Mouse (Mus musculus) limb, embryonic 14.5 days (tissue): ENCODE data around the gene Ppie. TPM values are rescaled to one million over a fixed set of nuclear protein-coding genes. Genes with fewer than 3 reads are reported as not detected.
"Not testable (repeated sequence)": the region's sequence is repeated elsewhere in the genome, so short reads cannot be mapped to it uniquely, and the experiment has no call there.

Source experiments
- ATAC-seq: fragments of 200-750 bp; cut with Nextera tagmentation; 2 replicates; pipeline ENCODE4 v1.8.0; 2017; ENCODE audit warnings: low read depth, moderate number of reproducible peaks, moderate TSS enrichment; ENCODE audit not compliant: low FRiP score
- DNase-seq: peaks from one replicate; pipeline ENCODE4 v3.0.0-alpha.2; 2015; ENCODE audit warnings: low spot score
- H3K27ac ChIP-seq: fragments of 300-500 bp; sonication (generic); replicated peaks from 2 replicates; pipeline ENCODE4 v1.5.1; 2014; ENCODE audit warnings: low read depth, mild to moderate bottlenecking, low read length, moderate library complexity, mixed read lengths
- H3K27me3 ChIP-seq: fragments of 300-500 bp; sonication (generic); 2 replicates; pipeline ENCODE4 v1.6.1; 2014; ENCODE audit warnings: low read length, mixed read lengths; ENCODE audit not compliant: control insufficient read depth, insufficient read depth
- H3K36me3 ChIP-seq: fragments of 300-500 bp; sonication (generic); 2 replicates; pipeline ENCODE4 v1.6.1; 2014; ENCODE audit warnings: mild to moderate bottlenecking, low read length, moderate library complexity, mixed read lengths; ENCODE audit not compliant: control insufficient read depth, insufficient read depth
- H3K4me1 ChIP-seq: fragments of 300-500 bp; sonication (generic); 2 replicates; pipeline ENCODE4 v1.6.1; 2014; ENCODE audit warnings: antibody characterized with exemption, low read length, mixed read lengths; ENCODE audit not compliant: control insufficient read depth, insufficient read depth
- H3K4me2 ChIP-seq: fragments of 300-500 bp; sonication (generic); replicated peaks from 2 replicates; pipeline ENCODE4 v1.6.1; 2014; ENCODE audit warnings: low read depth, mild to moderate bottlenecking, low read length, moderate library complexity; ENCODE audit not compliant: severe bottlenecking
- H3K4me3 ChIP-seq: fragments of 300-500 bp; sonication (generic); replicated peaks from 2 replicates; pipeline ENCODE4 v1.5.1; 2014; ENCODE audit warnings: low read length
- H3K9ac ChIP-seq: fragments of 300-500 bp; sonication (generic); 2 replicates; pipeline ENCODE4 v1.6.1; 2014; ENCODE audit warnings: mild to moderate bottlenecking, low read depth, low read length, moderate library complexity; ENCODE audit not compliant: severe bottlenecking
- H3K9me3 ChIP-seq: fragments of 300-500 bp; sonication (generic); 2 replicates; pipeline ENCODE4 v1.6.1; 2016; ENCODE audit warnings: low read length; ENCODE audit not compliant: control insufficient read depth
- POLR2A ChIP-seq: fragments of 200-500 bp; IDR thresholded peaks from 2 replicates; pipeline ENCODE4 v1.8.0; 2012; ENCODE audit warnings: inconsistent platforms, mild to moderate bottlenecking, moderate library complexity, borderline replicate concordance; ENCODE audit not compliant: insufficient read depth, insufficient read length; ENCODE audit errors: extremely low read depth
- WGBS: fragments of 180-500 bp; shearing (Covaris S2); extraction: QIAGEN DNeasy Blood & Tissue Kit; methylation state at CpG from one replicate; pipeline ENCODE4 v1.1.7; 2014; 5-methylcytosine and 5-hydroxymethylcytosine counted together
- polyA plus RNA-seq, 2 experiments: library from polyadenylated mRNA; depleted of rRNA in 1 of 2; stranded (reverse) in 1 of 2; unstranded in 1 of 2; fragments of >200 nt; fragmentation: Nextera tagmentation in 1 of 2; extraction: Ambion mirVana in 1 of 2; gene quantifications; 2 replicates each; pipeline versions ENCODE4 v1.2.1 to v1.2.3; 2012 to 2014

Gene Ppie
- polyA plus RNA-seq, 2 experiments: 57.6 to 96.4 TPM

DNA sequence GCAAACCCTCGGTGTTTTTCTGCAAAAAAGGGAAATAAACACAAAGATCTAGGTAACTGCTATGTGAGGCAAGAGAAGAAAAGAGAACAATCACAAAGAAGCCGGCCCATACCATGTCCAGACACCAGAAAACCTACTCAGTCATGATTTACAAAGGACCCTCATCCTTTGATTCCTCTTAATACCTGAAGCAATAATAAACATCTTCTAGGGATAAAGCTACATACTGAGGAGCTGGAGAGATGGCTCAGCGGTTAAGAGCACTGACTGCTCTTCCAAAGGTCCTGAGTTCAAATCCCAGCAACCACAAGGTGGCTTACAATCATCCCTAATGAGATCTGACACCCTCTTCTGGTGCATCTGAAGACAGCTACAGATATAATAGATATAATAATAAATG lies 2.2 kb downstream of the Ppie start:
- no peak overlapping the region for H3K27ac ChIP-seq
- no peak overlapping the region for H3K9ac ChIP-seq
- TF ChIP-seq POLR2A: no peak
- H3K36me3 ChIP-seq: peaks cover 35% of the 10 kb centered on the region
- H3K4me2 ChIP-seq: no peak overlapping the region
- H3K9me3 ChIP-seq: no peaks in the 10 kb centered on the region
- WGBS: 91% methylated on average over 3 of the region's 3 CpGs
- ATAC-seq (no peak), DNase-seq (no peak)
- peaks cover 11% of the 10 kb centered on the region for H3K4me1 ChIP-seq
- H3K4me3 ChIP-seq: no peak overlapping the region
- no peaks in the 10 kb centered on the region for H3K27me3 ChIP-seq

DNA sequence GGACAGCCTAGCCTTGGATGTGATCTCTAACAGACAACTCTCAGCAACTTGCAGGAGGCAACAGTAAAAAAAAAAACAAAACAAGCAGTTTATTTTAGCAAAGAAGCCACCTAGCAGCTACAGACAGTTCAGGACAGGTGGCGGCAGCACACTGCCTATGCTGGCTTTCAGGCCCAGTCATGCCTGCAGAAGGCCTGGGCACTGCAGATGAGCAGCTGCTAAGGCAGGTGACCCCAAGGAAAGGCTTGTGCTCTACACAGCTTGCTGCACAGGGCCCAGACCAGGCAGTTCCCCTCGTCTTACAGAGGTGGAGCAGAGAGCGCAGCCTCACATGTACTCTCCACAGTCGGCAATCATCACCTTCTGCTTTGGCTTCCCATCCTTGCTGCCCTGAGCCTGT lies 12.7 kb downstream of the Ppie start:
- H3K9me3 ChIP-seq: no peaks in the 10 kb centered on the region
- H3K36me3 ChIP-seq: peaks cover 65% of the 10 kb centered on the region
- 87% methylated on average over 4 of the region's 4 CpGs for WGBS
- H3K27me3 ChIP-seq: no peaks in the 10 kb centered on the region
- ATAC-seq (no peak), DNase-seq (no peak)
- H3K9ac ChIP-seq: no peak overlapping the region
- H3K4me2 ChIP-seq: no peak overlapping the region
- TF ChIP-seq POLR2A: no peak
- no peak overlapping the region for H3K27ac ChIP-seq
- no peak overlapping the region for H3K4me3 ChIP-seq
- H3K4me1 ChIP-seq: no peaks in the 10 kb centered on the region

DNA sequence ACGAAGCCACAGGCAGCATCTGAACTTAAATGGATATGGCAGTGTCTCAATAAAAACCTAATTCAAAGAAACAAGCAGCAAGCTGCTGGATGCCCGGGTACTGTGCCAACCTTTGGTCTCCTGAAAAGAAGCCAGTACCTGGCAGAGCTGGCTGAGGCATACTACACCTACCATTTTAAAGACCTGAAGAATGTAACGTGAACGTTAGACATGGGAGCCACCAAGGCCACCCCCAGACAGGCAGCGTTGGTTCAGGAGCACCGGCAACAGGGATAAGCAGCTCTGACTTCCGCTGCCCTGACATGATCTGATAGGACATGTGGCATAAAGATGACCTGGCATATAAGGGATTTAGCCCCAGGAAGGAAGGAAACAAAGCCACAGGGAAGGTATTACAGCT lies 13.1 kb downstream of the Ppie start:
- Histone ChIP-seq H3K9me3 (no peaks in the 10 kb centered on the region), H3K4me2 (no peak overlapping the region), H3K36me3 (peaks cover 60% of the 10 kb centered on the region), H3K27me3 (no peaks in the 10 kb centered on the region), H3K9ac (no peak overlapping the region), H3K4me1 (no peaks in the 10 kb centered on the region), H3K27ac (no peak overlapping the region), H3K4me3 (no peak overlapping the region)
- WGBS: 94% methylated on average over 7 of the region's 7 CpGs
- ATAC-seq (no peak), DNase-seq (no peak)
- TF ChIP-seq POLR2A: no peak

DNA sequence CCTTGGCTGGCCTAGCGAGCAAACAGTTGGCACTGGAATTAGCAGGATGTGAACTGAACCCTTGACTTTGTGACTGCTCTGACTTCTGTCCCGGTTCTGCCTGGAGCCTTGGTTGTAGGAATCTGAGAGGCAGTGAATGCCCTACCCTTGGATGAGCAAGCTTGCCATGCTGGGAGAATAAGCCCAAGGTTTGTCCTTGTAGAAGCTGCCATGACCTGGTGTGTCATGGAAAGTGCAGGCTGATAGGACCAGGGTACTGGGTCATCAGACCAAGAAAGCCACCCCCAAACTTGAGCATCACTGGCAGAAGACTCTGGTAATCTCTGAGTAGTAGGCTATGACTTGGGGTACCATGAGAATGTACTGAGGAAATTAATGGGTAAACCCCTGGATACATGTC lies 18.5 kb downstream of the Ppie start:
- H3K36me3 ChIP-seq: peaks cover 9% of the 10 kb centered on the region
- H3K27me3 ChIP-seq: no peaks in the 10 kb centered on the region; the same call in 1 of the 2 replicates
- H3K9me3 ChIP-seq: no peaks in the 10 kb centered on the region
- no peak overlapping the region for H3K27ac ChIP-seq
- H3K9ac ChIP-seq: no peak overlapping the region
- H3K4me1 ChIP-seq: no peaks in the 10 kb centered on the region
- 79% methylated on average over 2 of the region's 2 CpGs for WGBS
- ATAC-seq (no peak), DNase-seq (no peak)
- no peak overlapping the region for H3K4me3 ChIP-seq
- no peak overlapping the region for H3K4me2 ChIP-seq
- TF ChIP-seq POLR2A: no peak

DNA sequence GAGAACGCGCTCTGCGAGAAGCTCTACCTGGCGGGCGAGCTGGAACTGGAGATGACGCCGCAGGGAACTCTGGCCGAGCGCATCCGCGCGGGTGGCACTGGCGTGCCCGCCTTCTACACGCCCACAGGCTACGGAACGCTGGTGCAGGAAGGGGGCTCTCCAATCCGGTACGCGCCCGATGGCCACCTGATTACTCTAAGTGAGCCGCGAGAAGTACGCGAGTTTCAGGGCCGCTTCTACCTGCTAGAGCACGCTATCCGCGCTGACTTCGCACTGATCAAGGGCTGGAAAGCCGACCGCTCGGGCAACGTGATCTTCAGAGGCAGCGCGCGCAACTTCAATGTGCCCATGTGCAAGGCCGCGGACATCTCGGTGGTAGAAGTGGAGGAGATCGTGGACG lies 23.1 kb downstream of the Ppie start:
- not testable (repeated sequence) for H3K9ac ChIP-seq, H3K27me3 ChIP-seq, H3K9me3 ChIP-seq, H3K27ac ChIP-seq, DNase-seq, H3K4me1 ChIP-seq, H3K36me3 ChIP-seq
- ATAC-seq: peak; percentile 16; the same call in 1 of the 2 replicates
- Histone ChIP-seq H3K4me3 (peak overlapping the region; percentile 33), H3K4me2 (peak overlapping the region; percentile 52)
- WGBS: 28% methylated on average over 19 of the region's 42 CpGs

DNA sequence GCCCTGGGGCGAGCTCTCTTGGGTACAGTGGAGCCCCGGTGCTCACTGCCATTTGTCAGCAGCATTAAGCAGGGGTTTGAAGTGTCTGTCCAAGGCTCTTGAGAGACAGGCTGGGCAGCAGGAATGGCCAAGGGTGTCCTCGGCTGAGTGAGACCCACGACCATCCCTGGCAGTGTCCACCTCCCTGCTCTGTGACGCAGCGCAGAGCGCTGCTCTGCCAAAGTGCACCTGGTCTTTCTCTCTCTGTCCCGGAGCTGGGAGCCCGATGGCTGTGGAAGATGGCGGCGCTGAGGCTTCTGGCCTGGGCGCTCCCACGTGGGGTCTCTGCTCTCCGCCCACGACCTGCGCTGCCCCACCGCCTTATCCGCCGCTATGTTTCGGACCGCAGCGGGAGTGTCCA lies 23.7 kb downstream of the Ppie start, which contains the start of gene Oxct2b:
Gene Oxct2b (plus strand): TSS at position 256 of the 400 bp plus-strand sequence.
- Histone ChIP-seq H3K4me2 (peak within 1 kb of the TSS; percentile 52), H3K36me3 (no peaks in the 10 kb centered on the region), H3K27ac (no peak within 1 kb of the TSS), H3K9me3 (no peaks in the 10 kb centered on the region), H3K4me1 (no peaks in the 10 kb centered on the region), H3K27me3 (no peaks in the 10 kb centered on the region; the same call in 1 of the 2 replicates), H3K9ac (0 out of 2 replicates have a peak within 1 kb of the TSS, but pooled peaks have one; percentile 41), H3K4me3 (peak within 1 kb of the TSS; percentile 33)
- peak; percentile 36; the same call in 1 of the 2 replicates for ATAC-seq
- TF ChIP-seq POLR2A: no peak
- no peak for DNase-seq
- 13% methylated on average over 22 of the region's 22 CpGs for WGBS

DNA sequence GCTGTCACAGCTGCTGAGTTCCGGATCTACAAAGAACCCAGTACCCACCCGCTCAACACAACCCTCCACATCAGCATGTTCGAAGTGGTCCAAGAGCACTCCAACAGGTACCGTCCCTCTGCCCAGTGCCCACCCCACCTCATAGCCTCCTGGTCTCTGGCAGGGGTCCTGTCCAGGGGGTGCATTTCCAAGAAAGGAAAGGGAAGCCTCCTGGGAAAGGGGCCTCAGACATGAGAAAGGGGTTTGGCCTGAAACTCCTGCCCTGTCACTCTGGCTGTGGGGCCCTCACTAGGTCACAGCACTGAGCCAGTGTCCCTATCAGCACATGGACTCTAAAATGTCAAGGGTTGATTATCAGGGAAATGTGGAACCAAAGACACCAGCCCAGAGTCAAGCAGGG lies 25.1 kb downstream of the Ppie start:
- H3K4me2 ChIP-seq, H3K36me3 ChIP-seq, H3K9me3 ChIP-seq, H3K27me3 ChIP-seq, H3K4me3 ChIP-seq, H3K27ac ChIP-seq, DNase-seq, H3K9ac ChIP-seq, ATAC-seq, H3K4me1 ChIP-seq: not testable (repeated sequence)
- WGBS: 86% methylated on average over 4 of the region's 4 CpGs
